Mouse (Mus musculus) E14TG2a.4 (cell line): ENCODE data around the gene Gprc5d.

ENCODE experiments used
- H3K27me3 ChIP-seq: 2 replicates; pipeline ENCODE4 v1.6.1; 2014; ENCODE audit warnings: low read length, control low read depth; ENCODE audit not compliant: insufficient read depth
- H3K36me3 ChIP-seq: 2 replicates; pipeline ENCODE4 v1.6.1; 2014; ENCODE audit warnings: low read length, control low read depth; ENCODE audit not compliant: insufficient read depth
- H3K4me1 ChIP-seq: replicated peaks from 2 replicates; pipeline ENCODE4 v1.6.1; 2014; ENCODE audit warnings: low read depth, low read length, control low read depth
- H3K4me3 ChIP-seq: replicated peaks from 2 replicates; pipeline ENCODE4 v1.5.1; 2014; ENCODE audit warnings: mild to moderate bottlenecking, low read length
- H3K9me3 ChIP-seq: 2 replicates; pipeline ENCODE4 v1.6.1; 2014; ENCODE audit warnings: low read length, control low read depth
- CTCF ChIP-seq: conservative IDR thresholded peaks from 2 replicates; pipeline ENCODE4 v1.5.1; 2014; ENCODE audit warnings: low read length
- NANOG ChIP-seq: IDR thresholded peaks from 2 replicates; pipeline ENCODE4 v1.6.1; 2014; ENCODE audit warnings: borderline replicate concordance, low read length, mixed read lengths
- POU5F1 ChIP-seq: IDR thresholded peaks from 2 replicates; pipeline ENCODE4 v1.6.1; 2014; ENCODE audit warnings: low read length, borderline replicate concordance

The Gprc5d gene

DNA sequence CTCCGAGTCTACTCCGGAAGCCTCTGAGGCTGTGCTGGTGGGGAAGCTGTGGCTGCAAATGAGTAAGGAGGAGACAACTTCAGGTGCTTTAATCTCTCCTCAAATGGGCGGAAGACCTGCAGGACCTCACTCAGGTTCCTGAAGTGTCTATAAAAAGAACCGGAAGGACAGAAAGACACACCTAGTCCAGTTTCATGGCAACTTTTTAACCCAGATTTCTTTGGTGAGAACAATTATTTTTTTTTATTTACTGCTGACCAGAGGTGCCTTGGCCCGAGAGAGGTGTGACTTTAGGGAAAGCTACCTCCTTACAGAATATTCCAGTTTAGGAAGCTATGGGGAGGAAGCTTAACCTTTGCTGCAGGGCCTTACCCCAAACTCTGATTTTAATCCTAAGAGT, at the start of gene Gprc5d:
Gene Gprc5d, minus strand, starts transcription at position 101 of the 400 bp plus-strand sequence.
- H3K27me3 ChIP-seq = no peaks in the 10 kb centered on the region
- peaks cover 16% of the 10 kb centered on the region for H3K9me3 ChIP-seq
- no peaks in the 10 kb centered on the region for H3K36me3 ChIP-seq
- peaks cover 3% of the 10 kb centered on the region for H3K4me1 ChIP-seq
- TF ChIP-seq CTCF = no peak
- no peak for TF ChIP-seq NANOG
- TF ChIP-seq POU5F1 = no peak
- H3K4me3 ChIP-seq = no peak within 1 kb of the TSS

DNA sequence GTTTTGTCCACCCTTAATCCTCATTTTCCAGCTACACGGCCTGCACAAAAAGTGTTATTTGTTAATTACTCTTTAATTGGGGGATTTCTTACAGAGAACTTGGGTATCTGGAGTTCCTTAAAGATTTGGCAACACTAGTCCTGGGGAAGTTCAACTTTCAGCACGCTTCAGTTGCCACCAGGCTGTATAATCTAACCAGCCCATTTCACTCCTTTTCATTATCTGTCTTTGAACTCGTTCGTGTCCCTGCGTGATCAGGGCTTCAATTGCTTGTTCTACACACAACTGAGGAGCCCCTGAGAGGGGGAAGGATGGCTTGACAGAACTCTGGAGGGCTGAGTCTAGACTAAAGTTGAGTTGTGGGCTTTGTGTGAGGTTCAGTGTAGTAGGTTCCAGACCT, 48.6 kb upstream of the Gprc5d start:
- Histone ChIP-seq H3K36me3 (peaks cover 6% of the 10 kb centered on the region; the same call in 1 of the 2 replicates), H3K4me1 (peaks cover 23% of the 10 kb centered on the region), H3K27me3 (peaks cover 6% of the 10 kb centered on the region; the same call in 1 of the 2 replicates), H3K9me3 (no peaks in the 10 kb centered on the region), H3K4me3 (peak overlapping the region; percentile 86; the same call in 1 of the 2 replicates)
- TF ChIP-seq CTCF (no peak), NANOG (no peak), POU5F1 (no peak)

DNA sequence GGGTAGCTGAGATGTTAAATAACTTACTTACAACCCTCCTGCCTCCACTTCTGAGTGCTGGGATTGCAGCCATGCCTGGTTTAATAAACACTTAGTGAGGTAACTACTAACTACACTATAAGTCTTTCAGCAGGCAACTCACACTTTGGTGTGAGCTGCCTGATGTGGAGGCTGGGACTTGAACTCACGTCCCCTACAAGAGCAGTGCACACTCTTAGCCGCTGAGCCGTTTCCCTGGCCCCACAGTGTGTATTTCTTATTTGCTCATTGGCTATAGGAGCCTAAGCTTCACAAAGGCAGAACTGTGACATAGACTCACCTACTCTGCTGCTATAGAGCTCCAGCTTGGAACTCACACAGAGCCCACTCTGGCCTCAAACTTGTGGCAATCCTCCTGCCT, 48.2 kb upstream of the Gprc5d start:
- Histone ChIP-seq H3K4me1 (peaks cover 18% of the 10 kb centered on the region), H3K4me3 (no peak overlapping the region), H3K36me3 (peaks cover 6% of the 10 kb centered on the region; the same call in 1 of the 2 replicates), H3K9me3 (no peaks in the 10 kb centered on the region), H3K27me3 (peaks cover 6% of the 10 kb centered on the region; the same call in 1 of the 2 replicates)
- TF ChIP-seq POU5F1 = no peak
- TF ChIP-seq NANOG = no peak
- TF ChIP-seq CTCF = no peak

DNA sequence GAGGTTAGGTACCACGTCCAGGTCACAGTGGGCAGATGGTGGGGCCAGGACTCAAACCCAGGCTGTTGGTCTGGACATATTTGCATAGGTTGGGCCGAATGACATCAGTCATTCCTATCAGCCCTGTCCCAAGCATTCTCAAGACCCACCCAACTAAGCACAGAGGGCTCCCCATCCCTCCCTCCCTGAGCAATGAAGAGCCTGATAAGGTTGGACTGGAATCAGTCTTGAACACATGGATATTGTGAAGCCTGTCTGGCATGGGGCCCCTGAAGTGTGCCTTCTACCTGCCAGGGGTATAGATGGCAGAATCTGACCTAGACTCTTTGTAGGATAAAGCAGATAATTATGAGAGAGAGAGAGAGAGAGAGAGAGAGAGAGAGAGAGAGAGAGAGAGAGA, 47.6 kb upstream of the Gprc5d start:
- no peak for TF ChIP-seq POU5F1
- no peak for TF ChIP-seq NANOG
- peaks cover 6% of the 10 kb centered on the region; the same call in 1 of the 2 replicates for H3K27me3 ChIP-seq
- peaks cover 6% of the 10 kb centered on the region; the same call in 1 of the 2 replicates for H3K36me3 ChIP-seq
- H3K9me3 ChIP-seq = no peaks in the 10 kb centered on the region
- H3K4me3 ChIP-seq = no peak overlapping the region
- peaks cover 13% of the 10 kb centered on the region; the same call in 1 of the 2 replicates for H3K4me1 ChIP-seq

DNA sequence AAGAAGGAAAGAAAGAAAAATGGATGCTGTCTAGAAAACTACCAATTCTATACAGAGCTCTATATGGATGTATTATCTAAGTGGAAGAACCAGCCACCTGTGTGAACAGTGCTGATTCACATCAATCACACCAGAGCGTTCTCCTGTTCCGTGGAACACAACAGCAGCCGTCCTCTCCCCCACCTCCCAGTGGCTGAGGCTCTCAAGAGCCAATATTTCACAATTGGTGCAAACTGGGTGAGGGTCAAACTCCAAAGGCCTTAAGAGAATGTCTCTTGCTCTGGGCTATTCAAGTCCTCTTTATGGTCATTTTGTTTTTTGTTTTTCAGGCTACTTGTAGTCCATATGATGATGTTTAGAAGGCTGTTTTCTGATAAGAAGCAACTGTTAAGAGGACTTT, 47.1 kb upstream of the Gprc5d start:
- H3K4me3 ChIP-seq = no peak overlapping the region
- H3K36me3 ChIP-seq = peaks cover 6% of the 10 kb centered on the region; the same call in 1 of the 2 replicates
- TF ChIP-seq CTCF = no peak
- TF ChIP-seq POU5F1 = no peak
- TF ChIP-seq NANOG = no peak
- no peaks in the 10 kb centered on the region for H3K9me3 ChIP-seq
- H3K27me3 ChIP-seq = peaks cover 6% of the 10 kb centered on the region; the same call in 1 of the 2 replicates
- H3K4me1 ChIP-seq = peaks cover 13% of the 10 kb centered on the region; the same call in 1 of the 2 replicates

DNA sequence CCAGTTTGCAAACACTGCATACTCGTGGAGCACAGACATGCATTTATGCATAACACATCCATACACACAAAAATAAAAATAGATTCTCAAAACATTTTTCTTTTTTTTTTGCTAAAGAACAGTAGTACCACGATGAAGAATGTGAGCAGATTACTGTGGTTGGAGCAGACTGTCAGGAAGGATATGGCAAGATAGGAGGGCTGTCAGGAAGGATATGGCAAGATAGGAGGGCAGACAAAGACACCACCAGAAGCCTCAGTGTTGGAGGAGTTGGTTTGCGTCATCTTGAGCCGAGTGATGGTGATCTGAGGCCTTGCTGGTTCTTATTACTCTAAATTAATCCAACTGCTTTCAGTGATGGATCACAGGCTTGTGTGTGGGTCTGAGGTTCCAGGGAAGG, 44.8 kb upstream of the Gprc5d start:
- Histone ChIP-seq H3K9me3 (no peaks in the 10 kb centered on the region), H3K36me3 (peaks cover 6% of the 10 kb centered on the region; the same call in 1 of the 2 replicates), H3K4me1 (peaks cover 7% of the 10 kb centered on the region; the same call in 1 of the 2 replicates), H3K4me3 (no peak overlapping the region), H3K27me3 (peaks cover 6% of the 10 kb centered on the region; the same call in 1 of the 2 replicates)
- no peak for TF ChIP-seq NANOG
- no peak for TF ChIP-seq POU5F1
- TF ChIP-seq CTCF = no peak

DNA sequence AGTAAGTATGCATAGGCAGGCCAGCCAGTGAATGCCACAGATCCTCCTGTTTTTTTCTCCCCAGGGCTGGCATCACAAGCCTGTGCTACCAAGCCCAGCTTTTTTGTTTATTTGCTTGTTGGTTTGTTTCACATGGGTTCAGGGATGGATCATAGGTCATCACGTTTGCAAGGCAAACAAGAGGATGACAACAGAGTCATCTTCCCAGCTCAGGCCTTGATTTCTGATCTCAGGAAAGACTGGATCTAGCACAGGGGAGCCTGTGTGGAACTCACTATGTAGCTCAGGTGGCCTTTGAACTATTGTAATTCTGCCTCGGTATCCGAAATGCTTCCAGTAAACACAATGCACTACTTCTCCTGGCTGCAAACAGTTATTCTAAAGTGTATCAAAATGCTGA, 44.2 kb upstream of the Gprc5d start:
- Histone ChIP-seq H3K27me3 (peaks cover 6% of the 10 kb centered on the region; the same call in 1 of the 2 replicates), H3K9me3 (no peaks in the 10 kb centered on the region), H3K36me3 (peaks cover 6% of the 10 kb centered on the region; the same call in 1 of the 2 replicates), H3K4me3 (no peak overlapping the region), H3K4me1 (peaks cover 5% of the 10 kb centered on the region; the same call in 1 of the 2 replicates)
- TF ChIP-seq POU5F1 (no peak), CTCF (no peak)

DNA sequence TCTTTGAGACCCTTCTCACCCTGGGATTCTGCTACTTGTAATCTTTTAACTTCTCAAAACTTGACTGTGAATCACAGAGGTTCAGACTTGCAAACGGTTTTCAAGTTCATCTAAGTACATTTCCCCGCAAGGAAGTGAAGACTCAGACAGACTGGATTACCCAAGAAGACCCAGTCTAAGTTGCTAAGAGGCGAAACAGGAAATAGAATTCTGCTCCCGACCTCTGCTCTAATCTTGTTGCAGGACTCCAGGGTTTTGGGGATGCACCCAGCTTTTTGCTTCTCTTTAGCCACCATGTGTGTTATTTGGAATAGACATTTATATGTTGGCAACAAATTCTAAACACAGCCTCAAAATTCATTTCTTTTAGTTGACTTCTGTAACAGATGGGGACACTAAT, 43.3 kb upstream of the Gprc5d start:
- H3K27me3 ChIP-seq = 0 out of 2 replicates have a peak, but pooled peaks cover under 1% of the 10 kb centered on the region
- H3K36me3 ChIP-seq = peaks cover 6% of the 10 kb centered on the region; the same call in 1 of the 2 replicates
- H3K4me1 ChIP-seq = no peaks in the 10 kb centered on the region
- no peak for TF ChIP-seq POU5F1
- TF ChIP-seq CTCF = no peak
- TF ChIP-seq NANOG = no peak
- no peaks in the 10 kb centered on the region for H3K9me3 ChIP-seq
- H3K4me3 ChIP-seq = no peak overlapping the region

DNA sequence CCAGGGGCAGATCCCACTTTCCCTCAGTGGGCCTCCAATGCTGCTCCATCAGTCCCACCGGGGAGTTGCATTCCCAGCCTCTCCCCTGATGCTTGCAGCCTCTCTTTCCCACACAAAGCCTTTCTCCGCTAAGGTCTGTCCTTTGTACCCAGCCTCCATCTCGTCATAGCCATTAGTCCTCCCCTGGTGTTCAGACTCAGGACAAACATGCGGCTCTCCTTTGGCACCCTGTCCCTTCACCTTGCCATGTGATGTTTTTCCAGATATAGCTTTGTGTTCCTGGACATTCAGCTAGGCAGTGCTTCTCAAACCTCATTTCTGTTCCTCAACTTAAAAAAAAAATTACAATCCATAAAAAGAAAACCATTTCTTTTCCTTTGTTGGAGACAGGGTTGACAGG, 40.4 kb upstream of the Gprc5d start:
- Histone ChIP-seq H3K4me1 (no peaks in the 10 kb centered on the region), H3K27me3 (no peaks in the 10 kb centered on the region), H3K9me3 (no peaks in the 10 kb centered on the region), H3K36me3 (0 out of 2 replicates have a peak, but pooled peaks cover 7% of the 10 kb centered on the region), H3K4me3 (no peak overlapping the region)
- TF ChIP-seq CTCF (no peak), POU5F1 (no peak), NANOG (no peak)
